Mouse (Mus musculus): ENCODE results near the gene Fam204a.

Gene Fam204a

DNA sequence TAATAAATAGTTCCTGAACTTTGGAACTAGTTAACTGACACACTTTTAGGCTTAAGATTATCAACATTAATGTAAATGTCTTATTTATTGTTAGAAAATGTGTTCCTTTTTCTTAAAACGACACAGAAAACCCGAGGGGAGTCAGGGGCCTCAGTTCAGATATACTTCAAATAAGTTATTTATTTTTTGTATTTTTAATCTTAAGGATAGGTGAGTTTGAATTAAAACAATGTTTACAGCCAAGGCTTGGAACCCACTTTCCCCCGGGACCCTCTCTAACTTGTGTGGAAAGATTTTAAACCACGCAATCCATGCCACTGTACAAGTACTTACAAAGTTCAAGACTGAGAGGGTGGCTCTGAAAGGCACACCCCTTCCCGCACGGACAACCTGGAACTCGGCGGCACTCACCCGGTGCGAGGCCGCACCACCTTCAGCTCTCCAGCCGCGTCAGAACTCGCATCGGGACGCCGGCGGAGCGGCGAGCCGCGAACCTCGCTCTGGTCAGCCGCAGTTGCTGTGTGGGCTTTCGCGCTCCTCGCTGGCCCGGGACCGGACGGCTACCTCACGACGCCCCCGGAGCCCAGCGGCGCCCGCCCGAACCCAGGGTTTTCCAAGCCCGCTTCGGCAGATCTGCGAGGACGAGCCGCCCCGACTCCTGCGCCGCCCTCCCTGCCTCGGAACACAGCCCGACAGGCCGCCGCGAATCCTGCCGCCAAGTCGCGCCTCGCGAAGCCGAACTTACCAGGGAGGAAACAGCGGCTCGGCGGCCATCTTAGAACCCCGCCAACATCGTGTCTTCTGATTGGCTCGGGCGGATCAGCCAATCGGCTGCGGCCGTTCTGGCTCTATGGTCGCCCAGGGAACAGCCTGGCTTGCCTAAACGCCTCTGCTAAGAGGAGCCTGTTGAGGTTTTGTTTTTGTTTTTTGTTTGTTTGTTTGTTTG lies at the start of gene Fam204a:
Fam204a (minus strand) TSS at position 803 of the 946 bp plus-strand sequence.
- DNase-seq (ENCODE audit: low read depth, low spot score): peak; percentile 84

DNA sequence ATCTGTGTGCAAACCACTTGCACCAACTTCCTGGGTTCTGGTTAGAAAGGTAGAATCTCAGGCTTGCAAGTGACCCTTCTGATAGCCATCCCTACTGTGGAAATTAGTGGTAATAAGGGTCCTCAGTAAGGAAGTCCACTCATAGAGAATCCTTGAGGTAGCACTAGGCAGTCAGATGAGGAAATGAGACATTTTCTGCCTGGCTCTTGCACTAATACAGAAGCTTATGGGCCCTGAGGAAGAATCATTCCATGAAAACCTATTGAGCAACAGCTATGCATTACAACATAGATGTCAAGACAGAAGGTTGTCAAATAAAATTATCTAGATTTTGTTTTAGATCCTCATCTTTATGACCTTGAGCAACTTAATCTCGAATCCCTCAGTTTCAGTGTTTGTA lies 39.3 kb upstream of the Fam204a start:
- no peak for DNase-seq (ENCODE audit: low read depth, low spot score)

DNA sequence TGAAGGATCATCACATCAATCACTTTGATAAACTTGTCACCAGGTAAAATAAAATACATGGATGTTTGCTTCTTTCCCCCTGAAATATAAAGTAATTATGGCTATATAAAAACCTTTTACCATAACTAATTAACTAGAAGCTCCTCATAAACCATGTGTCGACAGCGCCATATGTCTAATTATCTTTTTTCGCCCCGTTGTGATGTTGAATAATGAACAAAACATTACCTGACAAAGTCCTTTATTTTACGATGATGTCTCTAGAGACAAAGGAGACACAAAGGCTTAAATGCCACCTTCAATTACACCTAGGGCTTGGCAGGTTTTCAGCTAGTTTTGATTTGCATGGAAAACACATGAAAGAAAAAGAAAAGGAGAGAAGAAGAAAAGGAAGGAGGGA lies 34.2 kb upstream of the Fam204a start:
- no peak for DNase-seq (ENCODE audit: low read depth, low spot score)

DNA sequence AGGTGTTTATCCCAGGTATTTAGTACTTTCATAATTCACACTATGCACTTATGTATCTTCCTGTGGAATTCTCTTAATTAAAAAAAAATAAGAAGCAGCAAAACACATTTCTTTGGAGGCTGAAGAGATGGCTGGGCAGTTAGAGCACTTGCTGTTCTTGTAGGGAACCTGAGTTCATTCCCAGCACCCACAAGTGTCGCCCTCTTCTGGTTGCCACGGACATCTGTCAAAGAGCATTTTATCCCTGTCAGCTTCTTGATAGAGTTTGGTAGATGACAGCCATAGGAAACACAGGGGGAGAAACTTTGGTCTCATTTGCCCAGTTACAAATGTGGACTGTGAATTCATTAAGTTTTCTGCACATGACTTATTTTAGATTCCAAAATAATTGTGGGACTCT lies 25.5 kb upstream of the Fam204a start:
- no peak for DNase-seq (ENCODE audit: low read depth, low spot score)

DNA sequence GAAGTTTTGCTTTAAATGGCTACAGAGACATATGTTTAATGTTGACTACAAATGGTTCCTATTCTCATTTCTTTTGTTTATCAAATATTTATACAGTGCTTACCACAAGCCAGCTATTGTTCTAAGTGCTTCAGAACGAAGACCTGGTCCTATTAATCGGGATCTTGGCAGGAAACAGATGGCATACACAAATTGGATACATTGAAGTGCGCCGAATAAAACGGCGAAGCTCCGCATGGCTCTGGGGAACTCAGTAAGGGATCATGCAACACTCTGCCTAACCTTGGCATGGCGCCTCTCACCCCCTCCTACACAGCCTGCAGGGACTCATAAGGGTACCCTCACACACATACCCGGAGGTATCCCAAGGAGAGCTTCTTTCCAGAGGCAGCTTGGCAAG lies 24.7 kb upstream of the Fam204a start:
- DNase-seq (ENCODE audit: low read depth, low spot score): no peak

DNA sequence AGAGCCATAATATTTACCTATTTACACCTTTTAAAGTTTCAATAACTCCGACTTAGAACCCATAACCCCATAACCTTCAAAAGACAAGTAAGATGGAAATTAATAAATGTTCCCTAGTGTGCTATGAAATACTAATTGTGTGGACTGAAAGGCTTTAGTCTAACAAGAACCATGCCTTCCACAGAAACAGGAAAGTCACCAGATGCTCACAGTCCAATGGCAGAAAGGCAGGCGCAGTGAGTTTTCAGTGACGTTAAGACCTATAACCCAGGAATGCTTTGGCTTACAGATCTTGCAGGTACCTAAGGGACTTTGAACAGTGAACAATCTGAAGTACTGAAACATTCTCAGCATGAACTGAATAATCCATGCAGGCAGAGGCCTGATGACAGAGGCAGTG lies 18.7 kb upstream of the Fam204a start:
- no peak for DNase-seq (ENCODE audit: low read depth, low spot score)

DNA sequence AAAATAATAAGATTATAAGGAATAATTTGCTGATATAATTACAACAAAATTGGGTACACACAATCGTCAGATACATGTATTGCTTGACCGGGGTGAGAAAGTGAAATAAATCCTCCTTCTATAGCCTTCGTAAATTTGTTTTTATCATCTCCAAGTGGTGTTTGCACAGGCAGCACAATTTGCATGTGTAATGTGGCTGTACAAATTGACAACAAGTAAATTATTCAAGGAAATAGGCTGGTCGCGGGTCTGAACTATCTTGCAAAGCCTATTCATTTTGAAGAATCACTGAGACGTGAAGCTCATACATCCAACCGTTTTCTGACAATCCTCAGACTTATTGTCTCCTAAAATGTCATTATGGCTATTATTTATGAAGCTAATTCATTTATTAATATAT lies 16.1 kb upstream of the Fam204a start:
- no peak for DNase-seq (ENCODE audit: low read depth, low spot score)

DNA sequence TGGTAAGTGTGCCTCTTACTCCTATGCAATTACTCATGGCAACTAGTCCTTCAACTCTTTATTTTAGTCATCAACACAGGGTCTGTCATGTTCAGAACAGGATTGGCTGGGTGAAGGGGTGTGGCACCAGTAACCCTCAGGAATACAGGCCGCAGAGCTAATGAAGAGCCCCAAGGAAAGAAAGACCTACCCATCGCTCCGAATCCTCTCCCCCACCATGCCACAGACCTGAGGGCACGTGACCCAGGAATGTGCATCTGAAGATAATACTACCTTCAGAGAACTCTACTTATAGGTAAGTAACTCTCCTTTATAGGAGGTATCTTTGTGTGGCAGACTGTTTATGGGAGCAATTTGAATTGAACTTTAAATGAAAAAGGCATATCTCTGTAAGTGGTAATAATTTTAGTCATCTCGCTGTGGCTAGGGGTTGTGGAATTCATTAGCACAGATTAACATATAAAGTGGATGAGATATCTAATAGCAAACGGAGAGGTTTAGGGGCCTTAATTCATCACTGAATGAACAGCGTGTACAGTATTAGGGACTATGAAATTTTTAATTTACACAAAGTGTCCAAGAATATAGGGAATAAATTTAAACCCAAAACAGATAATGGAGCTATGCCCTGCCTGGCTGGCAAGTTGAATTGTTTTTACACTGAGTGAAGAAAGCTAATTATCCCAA lies 15.6 kb upstream of the Fam204a start:
- no peak for DNase-seq (ENCODE audit: low read depth, low spot score)

DNA sequence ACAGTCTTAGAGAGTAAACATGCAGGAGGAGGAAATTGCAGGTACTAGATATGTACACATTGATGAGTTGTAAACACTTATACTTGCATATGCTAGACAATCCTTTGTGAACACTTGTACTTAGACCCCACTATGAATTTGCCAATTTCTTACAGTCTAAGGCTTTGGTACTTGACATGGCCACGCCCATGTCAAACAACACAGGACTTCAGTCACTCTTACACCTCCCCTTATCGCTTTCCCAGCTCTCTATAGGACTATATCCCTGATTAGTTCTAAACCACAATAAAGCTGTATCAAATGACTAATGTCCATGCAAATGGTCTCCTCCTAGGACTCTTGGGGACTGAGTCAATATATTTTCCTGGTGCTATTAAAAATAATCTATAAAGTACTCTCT lies 5.0 kb upstream of the Fam204a start:
- DNase-seq (ENCODE audit: low read depth, low spot score): no peak

DNA sequence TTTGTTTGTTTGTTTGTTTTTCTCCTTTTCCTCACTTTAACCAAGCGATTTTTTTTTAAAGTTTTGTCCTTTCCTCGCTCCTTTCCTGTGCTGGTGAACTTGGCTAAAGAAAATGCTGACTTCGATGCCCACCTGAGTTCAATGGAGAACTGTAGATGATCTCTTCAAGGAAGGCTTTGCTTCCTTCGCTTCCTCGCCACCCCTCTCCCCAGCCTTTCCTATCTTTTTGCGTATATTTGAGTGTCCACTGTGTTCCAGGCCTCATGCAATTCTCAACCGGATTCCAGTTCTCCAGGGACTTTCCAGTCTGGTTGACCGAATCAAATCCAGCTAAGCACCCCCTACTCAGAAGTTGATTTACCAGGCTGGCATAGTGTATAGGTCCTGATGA lies 339 bp upstream of the Fam204a start:
- no peak for DNase-seq (ENCODE audit: low read depth, low spot score)

DNA sequence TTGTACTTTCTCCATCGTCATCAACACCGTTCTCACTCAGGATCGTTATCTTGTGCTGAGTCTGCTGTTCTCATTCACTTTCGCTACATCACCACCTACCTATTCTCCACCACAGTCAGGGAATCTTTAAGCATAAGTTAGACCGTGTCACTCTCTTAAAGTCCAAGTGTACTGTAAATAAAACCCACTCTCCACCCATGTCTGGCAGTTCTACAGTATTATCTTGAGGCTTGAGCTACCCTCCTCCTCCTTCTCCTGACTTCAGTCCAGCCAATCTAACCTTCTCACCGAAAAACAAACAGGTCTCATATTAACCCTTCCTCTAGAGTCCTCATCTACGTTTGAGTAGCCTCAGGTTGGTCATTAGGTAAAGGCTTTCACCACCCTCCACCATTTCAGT lies 7.1 kb downstream of the Fam204a start:
- DNase-seq (ENCODE audit: low read depth, low spot score): no peak

DNA sequence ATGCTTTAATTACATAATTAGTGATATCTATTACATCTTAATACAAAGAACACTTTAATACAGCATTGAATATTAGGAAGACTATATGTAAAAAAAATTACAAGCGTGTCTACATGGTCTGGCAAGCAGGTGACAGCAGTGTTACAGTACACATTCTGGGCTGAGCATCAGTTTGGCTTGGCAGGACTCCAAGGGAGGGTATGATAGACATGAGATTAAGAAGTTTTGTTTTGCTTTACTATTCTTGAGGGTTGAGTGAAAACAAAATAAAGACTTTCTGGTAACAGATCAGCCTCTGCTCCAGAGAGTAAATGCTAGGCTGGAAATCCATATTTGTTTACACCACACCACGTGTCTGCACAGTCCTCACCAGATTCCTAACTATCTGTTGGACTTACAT lies 8.5 kb downstream of the Fam204a start:
- no peak for DNase-seq (ENCODE audit: low read depth, low spot score)

DNA sequence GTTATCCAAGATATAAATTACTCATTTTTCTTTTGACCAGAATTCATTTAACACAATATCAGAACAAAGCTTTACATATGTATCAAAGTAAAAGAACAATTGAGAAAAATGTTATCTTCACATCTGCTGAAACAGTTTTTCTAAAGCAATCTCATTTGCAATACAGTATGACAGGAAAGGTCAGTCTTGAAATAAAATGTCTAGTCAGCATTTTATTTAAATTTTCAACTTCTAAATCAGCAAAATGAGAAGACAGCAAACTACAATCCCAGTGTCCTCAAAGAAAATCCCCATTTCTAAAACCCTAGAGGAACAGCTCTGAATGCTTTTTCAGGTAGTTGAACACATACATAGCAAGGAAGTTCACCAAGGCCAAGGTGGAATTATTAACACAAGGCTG lies 18.3 kb downstream of the Fam204a start:
- DNase-seq (ENCODE audit: low read depth, low spot score): no peak

DNA sequence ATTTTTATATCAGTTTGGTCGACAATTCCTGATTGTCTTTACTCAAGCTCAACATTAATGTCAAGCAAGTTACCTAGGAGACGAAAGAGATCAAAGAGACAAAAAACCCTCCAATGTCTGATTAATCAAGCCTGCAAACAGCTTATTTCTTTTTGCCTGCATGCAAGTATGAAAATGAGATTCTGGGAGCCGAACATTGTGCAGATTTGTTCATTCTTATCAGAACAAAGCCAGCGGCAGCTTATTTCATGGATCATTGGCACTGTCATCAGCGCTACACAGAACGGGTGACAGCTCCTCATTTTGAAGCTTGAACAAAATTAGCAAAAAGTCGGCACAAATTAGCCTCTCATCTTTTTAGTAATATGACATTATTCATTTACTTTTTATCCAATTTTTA lies 22.3 kb downstream of the Fam204a start:
- peak; percentile 37 for DNase-seq (ENCODE audit: low read depth, low spot score)

DNA sequence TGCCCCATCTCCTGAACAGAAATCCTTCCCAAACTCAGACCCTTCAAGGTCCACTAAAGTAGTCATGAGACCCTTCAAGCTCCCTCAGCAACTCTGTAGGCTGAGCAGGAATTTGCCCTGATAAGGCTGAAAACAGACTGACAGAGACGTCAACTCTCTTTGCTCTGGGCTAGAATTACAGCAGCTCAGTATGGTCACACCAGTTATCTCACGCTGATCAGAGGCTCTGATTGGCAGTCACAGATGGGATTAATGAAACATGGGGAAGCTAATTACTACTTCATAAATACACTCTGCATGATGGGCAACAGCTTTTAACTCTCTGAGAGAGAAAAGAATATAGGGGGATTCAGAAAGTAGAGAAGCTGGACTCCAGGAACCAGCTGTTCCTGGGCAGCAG lies 26.2 kb downstream of the Fam204a start:
- no peak for DNase-seq (ENCODE audit: low read depth, low spot score)

DNA sequence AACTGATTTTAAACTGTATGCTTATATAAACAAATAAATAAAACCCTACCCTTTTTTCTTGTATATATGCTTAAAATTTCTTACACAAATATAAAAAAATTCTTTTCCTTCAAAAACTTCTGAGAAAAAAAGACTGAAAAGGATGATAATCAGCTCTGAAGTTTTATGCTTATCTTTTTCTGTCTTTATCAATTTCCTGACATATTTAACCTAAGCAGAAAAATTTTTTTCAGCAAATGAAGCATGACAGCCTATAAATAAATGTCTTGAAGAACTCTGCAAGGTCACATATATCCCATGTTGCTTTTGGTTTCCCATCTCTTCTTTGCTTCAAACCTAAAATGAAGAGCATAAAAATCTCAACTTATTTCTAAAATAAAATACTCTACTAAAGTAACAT lies 27.3 kb downstream of the Fam204a start:
- no peak for DNase-seq (ENCODE audit: low read depth, low spot score)

DNA sequence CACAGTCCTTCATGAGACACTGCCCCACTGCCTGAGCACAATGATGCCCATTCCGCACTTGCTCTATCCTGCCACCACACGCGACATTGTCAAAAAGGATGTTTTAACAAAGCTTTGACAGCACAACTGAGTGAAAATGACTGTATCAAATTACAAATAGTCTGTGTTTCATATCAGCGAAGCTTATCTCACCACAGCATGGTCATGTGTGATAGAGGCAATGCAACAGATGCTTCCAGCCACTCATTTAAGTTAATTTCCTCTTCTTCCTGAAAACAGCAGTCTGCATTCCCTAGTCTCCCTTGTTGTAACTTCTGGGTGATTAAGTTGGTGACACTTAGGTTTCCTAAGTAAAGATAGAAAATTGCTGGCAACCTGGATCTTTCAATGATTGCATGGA lies 33.7 kb downstream of the Fam204a start:
- no peak for DNase-seq (ENCODE audit: low read depth, low spot score)

DNA sequence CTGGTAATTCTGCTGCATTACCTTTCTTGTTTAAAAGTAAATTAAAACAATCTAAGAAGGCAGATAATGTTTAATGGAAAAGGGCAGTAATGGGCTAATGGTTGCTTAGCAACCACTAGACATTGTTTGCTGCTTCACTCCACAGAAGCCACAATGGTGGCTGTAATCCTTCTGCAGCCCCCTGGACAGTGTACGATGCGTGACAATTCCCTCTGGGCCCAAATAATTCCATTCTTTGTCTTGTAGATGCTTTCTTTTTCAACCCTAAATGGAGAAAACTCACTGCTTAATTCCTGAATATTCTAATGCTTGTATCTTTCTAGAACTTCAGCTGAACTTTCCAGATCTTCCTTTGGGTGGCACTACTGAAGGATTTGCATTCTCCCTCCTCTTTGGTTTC lies 37.3 kb downstream of the Fam204a start:
- no peak for DNase-seq (ENCODE audit: low read depth, low spot score)

DNA sequence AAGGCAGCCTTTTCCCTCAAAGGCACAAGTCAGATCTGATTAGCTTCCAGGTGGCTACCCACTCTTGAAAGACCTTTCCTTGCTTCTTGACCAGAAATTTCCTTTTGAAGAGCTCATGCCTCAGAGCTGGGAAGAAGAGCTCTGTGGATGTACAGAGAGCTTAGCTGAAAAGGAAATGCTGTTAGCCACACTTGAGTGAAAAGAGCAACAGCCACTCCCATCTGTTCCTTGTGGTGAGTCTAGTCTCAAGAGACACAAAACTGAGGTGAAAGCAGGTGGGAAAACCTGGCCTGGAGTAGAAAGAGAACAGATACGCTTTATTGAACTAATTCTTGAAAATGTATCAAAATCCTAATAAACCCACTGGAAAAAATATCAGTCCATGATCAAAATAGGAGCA lies 43.6 kb downstream of the Fam204a start:
- no peak for DNase-seq (ENCODE audit: low read depth, low spot score)

DNA sequence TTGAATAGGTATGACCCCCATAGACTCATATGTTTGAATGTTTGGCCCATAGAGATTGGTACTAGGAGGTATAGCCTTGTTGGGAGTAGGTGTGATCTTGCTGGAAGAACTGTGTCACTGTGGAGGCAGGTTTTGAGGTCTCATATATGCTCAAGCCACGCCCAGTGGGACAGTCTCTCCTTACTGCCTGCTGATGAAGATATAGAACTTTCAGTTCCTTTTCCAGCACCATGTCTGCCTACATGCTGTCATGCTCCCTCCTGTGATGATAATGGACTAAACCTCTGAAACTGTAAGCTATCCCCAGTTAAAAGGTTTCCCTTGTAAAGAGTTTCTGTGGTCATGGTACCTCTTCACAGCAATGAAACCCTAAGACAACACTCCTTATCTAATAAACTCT lies 44.3 kb downstream of the Fam204a start:
- DNase-seq (ENCODE audit: low read depth, low spot score): no peak

DNA sequence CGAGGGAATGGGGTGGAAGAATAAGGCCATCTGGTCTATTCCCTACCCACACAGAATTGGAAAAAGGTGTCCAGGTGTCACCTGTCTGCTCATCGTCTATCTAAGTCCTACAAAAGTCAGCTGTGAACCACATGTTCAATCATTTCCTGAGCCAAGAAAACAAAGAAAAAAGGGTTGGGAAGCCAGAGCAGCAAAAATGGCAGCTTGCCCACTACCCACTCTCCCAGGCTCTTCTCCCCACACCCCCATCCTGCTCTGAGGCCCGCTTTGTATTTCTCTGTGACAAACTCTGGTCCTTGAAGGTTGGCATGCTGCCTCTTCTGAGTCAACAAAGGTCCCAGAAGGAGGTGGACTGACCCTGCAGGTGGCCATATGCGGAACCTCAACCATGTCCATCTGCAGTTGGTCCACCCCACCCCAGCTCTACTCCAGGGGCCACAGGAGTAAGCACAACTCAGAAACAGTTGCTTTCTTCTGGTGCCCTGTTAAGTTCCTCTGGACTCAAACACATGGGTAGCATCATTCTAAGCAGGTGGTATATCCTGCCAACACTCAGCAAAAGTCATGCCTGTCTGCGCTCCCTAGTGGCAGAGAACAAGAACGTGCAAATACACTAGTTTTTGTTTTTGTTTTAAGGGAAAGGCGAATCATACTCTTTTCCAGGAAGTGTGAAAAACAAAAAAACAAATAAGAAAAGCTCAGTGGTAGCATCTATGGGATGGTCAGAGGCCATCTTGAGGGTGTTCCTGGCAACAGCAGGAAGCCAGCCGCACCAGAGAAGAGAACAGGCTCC lies 47.5 kb downstream of the Fam204a start:
- DNase-seq (ENCODE audit: low read depth, low spot score): no peak

DNA sequence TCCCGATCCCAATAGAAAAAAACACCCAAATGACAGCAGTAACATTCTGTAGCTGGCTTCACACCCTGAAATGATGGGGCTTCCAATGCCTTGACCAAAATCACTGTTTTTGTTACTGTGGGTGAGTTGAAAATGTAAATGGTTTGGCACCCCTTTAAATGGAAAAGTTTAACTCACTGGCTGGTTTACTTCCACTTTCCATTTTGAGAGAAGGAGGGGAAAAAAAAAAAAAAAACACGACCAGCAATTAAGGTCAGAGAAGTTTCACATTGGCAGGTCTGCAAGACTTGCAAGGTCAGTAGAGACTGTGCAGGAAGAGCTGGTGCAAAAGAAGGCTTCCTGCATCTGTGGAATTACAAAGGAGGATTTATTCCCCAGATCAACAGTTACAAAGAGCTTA lies 61.1 kb downstream of the Fam204a start:
- DNase-seq (ENCODE audit: low read depth, low spot score): no peak
